Mouse (Mus musculus) forebrain, embryonic 11.5 days (tissue): ENCODE data around the gene Pla2g2c. TPM values are rescaled to one million over a fixed set of nuclear protein-coding genes. Genes with fewer than 3 reads are reported as not detected.

ENCODE experiments used
- ATAC-seq: fragments of 200-750 bp; cut with Nextera tagmentation; replicated peaks from 2 replicates; pipeline ENCODE4 v1.8.0; 2017; ENCODE audit warnings: moderate TSS enrichment; ENCODE audit not compliant: low FRiP score
- DNase-seq: peaks from one replicate; pipeline ENCODE4 v3.0.0-alpha.2; 2017; ENCODE audit warnings: low spot score
- H3K27ac ChIP-seq: fragments of 300-500 bp; sonication (generic); 2 replicates; pipeline ENCODE4 v1.5.1; 2014; ENCODE audit warnings: low read depth, low read length
- H3K27me3 ChIP-seq: fragments of 300-500 bp; sonication (generic); 2 replicates; pipeline ENCODE4 v1.6.1; 2014; ENCODE audit warnings: mild to moderate bottlenecking, low read length, mixed read lengths; ENCODE audit not compliant: control insufficient read depth, insufficient read depth
- H3K36me3 ChIP-seq: fragments of 300-500 bp; sonication (generic); 2 replicates; pipeline ENCODE4 v1.6.1; 2014; ENCODE audit warnings: mild to moderate bottlenecking, low read length, moderate library complexity, mixed read lengths; ENCODE audit not compliant: control insufficient read depth, insufficient read depth
- H3K4me1 ChIP-seq: fragments of 300-500 bp; sonication (generic); replicated peaks from 2 replicates; pipeline ENCODE4 v1.6.1; 2014; ENCODE audit warnings: low read length, mixed read lengths; ENCODE audit not compliant: control insufficient read depth, insufficient read depth
- H3K4me2 ChIP-seq: fragments of 300-500 bp; sonication (generic); 2 replicates; pipeline ENCODE4 v1.6.1; 2014; ENCODE audit warnings: low read depth, mild to moderate bottlenecking, low read length, moderate library complexity, mixed read lengths; ENCODE audit not compliant: severe bottlenecking
- H3K4me3 ChIP-seq: fragments of 300-500 bp; sonication (generic); 2 replicates; pipeline ENCODE4 v1.5.1; 2014; ENCODE audit warnings: low read depth, low read length
- H3K9ac ChIP-seq: fragments of 300-500 bp; sonication (generic); 2 replicates; pipeline ENCODE4 v1.6.1; 2014; ENCODE audit warnings: low read length
- H3K9me3 ChIP-seq: fragments of 300-500 bp; sonication (generic); 2 replicates; pipeline ENCODE4 v1.6.1; 2016; ENCODE audit warnings: low read length, mixed read lengths; ENCODE audit not compliant: control insufficient read depth
- WGBS: fragments of 180-500 bp; shearing (Covaris S2); extraction: QIAGEN DNeasy Blood & Tissue Kit; methylation state at CpG from one replicate; pipeline ENCODE4 v1.1.7; 2014; 5-methylcytosine and 5-hydroxymethylcytosine counted together
- polyA plus RNA-seq: library from polyadenylated mRNA; unstranded; fragments of >200 nt; fragmentation: Nextera tagmentation; extraction: Ambion mirVana; gene quantifications from 2 replicates; pipeline ENCODE4 v1.2.1, GENCODE M21; 2014

Gene Pla2g2c
- polyA plus RNA-seq, 1 experiment from 2014 or later: 0.37 TPM

DNA sequence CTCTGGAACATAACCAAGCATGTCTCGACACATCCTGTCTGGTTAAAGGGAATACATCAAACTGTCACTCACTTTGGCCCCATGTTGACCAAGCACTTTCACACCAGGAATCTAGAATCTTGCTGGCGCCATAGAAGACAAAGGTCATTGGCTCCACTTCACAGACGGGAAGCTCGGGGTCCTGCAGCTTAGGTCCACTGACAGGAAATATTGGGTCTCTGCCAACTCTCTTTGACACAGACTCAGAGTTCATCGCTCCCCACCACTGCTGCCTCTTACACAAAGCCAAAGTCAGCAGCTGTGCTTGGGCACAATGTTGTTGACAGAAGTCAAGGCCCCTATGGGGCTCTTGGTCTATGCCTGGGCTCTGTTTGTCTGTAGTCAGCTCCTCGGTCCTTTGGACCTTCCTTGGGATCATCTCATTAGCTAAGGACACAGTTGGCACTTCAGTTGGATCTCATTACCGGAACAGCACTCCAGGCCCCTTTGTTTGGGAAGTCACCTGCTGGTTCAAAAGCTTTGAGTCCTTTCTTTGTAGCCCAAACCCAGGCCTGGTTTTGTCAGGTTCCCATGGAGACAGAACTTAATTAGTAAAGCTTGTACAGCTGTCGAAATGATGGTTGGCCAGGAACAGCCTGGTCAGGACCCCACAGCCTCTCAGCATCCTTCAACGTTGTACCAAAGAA lies 4.6 kb downstream of the Pla2g2c start:
- Histone ChIP-seq H3K4me1 (peaks cover 4% of the 10 kb centered on the region), H3K27ac (no peak overlapping the region), H3K4me2 (no peak overlapping the region), H3K27me3 (no peaks in the 10 kb centered on the region), H3K9me3 (no peaks in the 10 kb centered on the region), H3K36me3 (no peaks in the 10 kb centered on the region), H3K4me3 (no peak overlapping the region), H3K9ac (no peak overlapping the region)
- ATAC-seq (no peak; the same call in 1 of the 2 replicates), DNase-seq (peak; percentile 57)
- 30% methylated on average over 9 of the region's 9 CpGs for WGBS

DNA sequence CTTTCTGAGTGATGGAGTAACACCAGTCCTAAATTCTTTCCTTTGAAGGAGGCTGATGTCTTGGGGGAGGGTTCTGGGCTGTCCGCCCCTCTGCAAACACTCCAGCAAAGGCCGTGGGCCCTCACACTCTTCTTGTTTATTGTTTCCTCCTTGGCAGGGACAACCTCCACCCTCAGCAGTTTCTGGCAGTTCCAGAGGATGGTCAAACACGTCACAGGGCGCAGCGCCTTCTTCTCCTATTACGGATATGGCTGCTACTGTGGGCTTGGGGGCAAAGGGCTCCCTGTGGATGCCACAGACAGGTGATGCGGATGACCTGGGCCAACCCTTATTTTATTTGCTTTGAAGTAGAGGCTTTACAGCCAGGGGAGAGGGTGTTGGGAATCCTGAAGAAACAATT lies 9.5 kb downstream of the Pla2g2c start:
- no peak overlapping the region for H3K4me2 ChIP-seq
- 83% methylated on average over 7 of the region's 7 CpGs for WGBS
- ATAC-seq (no peak), DNase-seq (no peak)
- peaks cover 2% of the 10 kb centered on the region; the same call in 1 of the 2 replicates for H3K4me1 ChIP-seq
- no peak overlapping the region for H3K9ac ChIP-seq
- no peak overlapping the region for H3K4me3 ChIP-seq
- H3K27me3 ChIP-seq: no peaks in the 10 kb centered on the region
- no peaks in the 10 kb centered on the region for H3K9me3 ChIP-seq
- no peaks in the 10 kb centered on the region for H3K36me3 ChIP-seq
- H3K27ac ChIP-seq: no peak overlapping the region

DNA sequence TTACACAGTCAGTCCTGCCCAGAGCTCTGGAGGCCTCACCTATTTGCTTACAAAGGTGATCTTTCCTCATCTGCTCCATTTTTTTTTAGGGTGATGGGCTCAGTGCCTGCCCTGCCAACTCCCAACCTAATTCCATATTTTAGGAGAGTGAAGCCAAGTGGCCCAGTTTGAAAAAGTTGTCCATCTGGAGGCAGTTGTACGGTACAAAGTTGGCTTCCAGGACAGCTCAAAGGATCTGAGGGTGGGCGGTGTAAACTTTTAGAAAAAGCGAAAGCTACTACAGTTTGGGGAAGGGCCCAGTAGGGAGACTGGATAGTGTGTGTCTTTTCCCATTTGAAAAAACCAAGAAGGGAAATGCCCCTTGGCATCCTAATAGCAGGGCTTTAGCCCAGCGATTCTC lies 10.3 kb downstream of the Pla2g2c start:
- Histone ChIP-seq H3K27ac (no peak overlapping the region), H3K27me3 (no peaks in the 10 kb centered on the region), H3K4me1 (peaks cover 4% of the 10 kb centered on the region; the same call in 1 of the 2 replicates), H3K36me3 (no peaks in the 10 kb centered on the region), H3K9me3 (no peaks in the 10 kb centered on the region), H3K4me2 (no peak overlapping the region), H3K4me3 (no peak overlapping the region), H3K9ac (no peak overlapping the region)
- DNase-seq: no peak
- no peak for ATAC-seq
- 96% methylated on average over 4 of the region's 4 CpGs for WGBS

DNA sequence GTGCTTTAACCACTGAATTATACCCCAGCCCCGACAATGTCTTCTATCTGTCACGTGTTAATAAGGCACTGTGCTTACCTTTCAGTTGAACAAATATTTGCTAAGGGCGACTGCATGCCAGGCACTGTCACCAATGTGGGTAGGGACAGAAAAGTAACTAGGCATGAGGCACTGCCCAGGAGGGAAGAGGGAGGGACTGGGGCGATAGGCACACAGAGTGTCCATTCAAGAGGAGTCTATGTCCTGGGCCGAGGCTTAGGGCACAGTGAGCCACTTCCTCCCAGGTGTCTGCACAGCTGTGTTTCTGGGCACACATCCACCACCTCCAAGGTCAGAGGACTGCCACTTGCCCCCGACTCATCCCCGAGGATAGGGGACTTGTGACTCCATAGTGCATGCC lies 12.4 kb downstream of the Pla2g2c start, which contains the start of gene Ubxn10:
Gene Ubxn10, minus strand, starts transcription at position 137 of the 400 bp plus-strand sequence.
- H3K4me1 ChIP-seq: peaks cover 4% of the 10 kb centered on the region; the same call in 1 of the 2 replicates
- H3K36me3 ChIP-seq: no peaks in the 10 kb centered on the region
- H3K27ac ChIP-seq: no peak within 1 kb of the TSS
- H3K9me3 ChIP-seq: no peaks in the 10 kb centered on the region
- no peak within 1 kb of the TSS for H3K4me3 ChIP-seq
- DNase-seq (no peak), ATAC-seq (no peak)
- H3K4me2 ChIP-seq: no peak within 1 kb of the TSS
- no peaks in the 10 kb centered on the region for H3K27me3 ChIP-seq
- H3K9ac ChIP-seq: no peak within 1 kb of the TSS
- 78% methylated on average over 7 of the region's 7 CpGs for WGBS

DNA sequence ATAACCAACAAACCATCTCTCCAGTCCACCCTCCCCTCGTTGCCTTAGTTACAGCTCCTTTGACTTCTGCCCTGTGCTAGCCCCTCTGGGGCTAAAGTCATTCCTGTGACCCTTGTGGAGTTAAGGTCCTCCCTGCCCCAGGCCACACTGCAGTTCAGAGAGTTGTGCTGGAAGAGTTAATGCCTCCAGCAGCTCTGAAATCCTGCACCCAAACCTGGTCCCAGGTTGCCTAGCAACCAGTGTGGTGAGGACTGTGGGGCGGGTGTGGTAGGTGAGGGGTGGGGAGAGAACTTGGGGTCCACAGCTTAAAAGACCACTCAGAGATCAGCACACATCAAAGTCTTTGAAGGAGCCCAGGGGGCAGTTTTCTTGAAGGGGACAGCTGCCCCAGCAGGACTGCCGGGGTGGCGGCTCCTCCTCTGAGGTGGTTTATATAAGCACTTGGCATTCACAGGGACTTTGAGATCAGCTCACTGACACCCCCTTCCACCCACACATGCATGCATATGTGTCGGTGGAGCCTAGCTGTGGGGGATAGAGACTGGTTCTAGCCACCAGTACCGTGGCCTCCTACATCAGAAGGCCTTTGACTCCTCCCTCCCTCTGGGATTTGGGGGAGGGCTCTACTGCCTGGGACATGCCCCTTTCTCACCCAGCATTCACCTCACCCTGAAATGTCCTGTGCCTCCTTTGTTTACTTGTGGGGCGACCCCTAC lies 14.7 kb downstream of the Pla2g2c start:
- Histone ChIP-seq H3K9ac (no peak overlapping the region), H3K4me1 (peaks cover 4% of the 10 kb centered on the region; the same call in 1 of the 2 replicates), H3K4me2 (no peak overlapping the region), H3K27me3 (no peaks in the 10 kb centered on the region), H3K36me3 (no peaks in the 10 kb centered on the region), H3K9me3 (no peaks in the 10 kb centered on the region), H3K27ac (no peak overlapping the region), H3K4me3 (no peak overlapping the region)
- DNase-seq (no peak), ATAC-seq (no peak)
- WGBS: 23% methylated on average over 7 of the region's 7 CpGs

DNA sequence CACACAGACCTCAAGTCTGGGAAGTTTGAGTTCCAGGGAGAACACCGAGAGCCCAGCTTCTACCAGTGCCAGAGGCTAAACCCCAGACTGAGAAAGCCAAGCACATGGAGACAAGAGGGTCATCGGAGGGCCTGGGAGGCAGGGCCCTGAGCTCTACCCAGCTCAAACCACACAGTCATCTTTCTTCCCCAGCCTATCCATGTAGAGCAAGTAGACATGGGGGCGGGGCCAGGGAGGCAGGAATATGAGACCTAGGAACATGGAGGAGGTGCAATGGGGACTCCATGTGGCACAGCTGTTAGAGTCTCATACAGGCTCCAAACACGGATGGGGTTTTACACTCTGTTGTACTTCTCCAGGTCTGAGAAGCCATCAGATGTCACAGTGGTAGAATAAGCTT lies 21.3 kb downstream of the Pla2g2c start:
- no peaks in the 10 kb centered on the region for H3K36me3 ChIP-seq
- H3K9ac ChIP-seq: no peak overlapping the region
- H3K4me1 ChIP-seq: no peaks in the 10 kb centered on the region
- no peaks in the 10 kb centered on the region for H3K9me3 ChIP-seq
- no peak for DNase-seq
- no peak overlapping the region for H3K4me2 ChIP-seq
- no peak overlapping the region for H3K27ac ChIP-seq
- H3K4me3 ChIP-seq: no peak overlapping the region
- no peak for ATAC-seq
- 62% methylated on average over 4 of the region's 4 CpGs for WGBS
- H3K27me3 ChIP-seq: no peaks in the 10 kb centered on the region

DNA sequence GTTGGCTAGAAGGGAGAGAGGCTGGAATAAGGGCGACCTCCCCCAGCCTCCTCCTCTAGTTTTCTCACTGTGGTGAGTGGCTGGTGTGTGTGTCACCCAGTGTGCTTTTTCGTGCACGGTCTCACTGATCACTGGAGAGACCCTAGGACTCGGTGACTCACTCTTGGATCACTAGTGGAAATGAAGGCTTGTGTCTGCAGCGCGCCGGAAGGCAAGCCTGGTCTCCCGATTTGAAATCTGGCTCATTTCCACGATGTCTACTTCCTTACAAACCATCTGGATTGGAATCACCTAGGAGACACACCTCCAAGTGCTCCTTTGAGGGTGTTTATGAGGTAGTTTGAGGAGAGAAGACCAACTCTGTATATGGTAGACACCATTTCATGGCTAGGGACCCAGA lies 22.3 kb downstream of the Pla2g2c start:
- Histone ChIP-seq H3K9ac (no peak overlapping the region), H3K4me1 (no peaks in the 10 kb centered on the region), H3K4me2 (no peak overlapping the region), H3K9me3 (no peaks in the 10 kb centered on the region), H3K4me3 (no peak overlapping the region), H3K27me3 (no peaks in the 10 kb centered on the region), H3K36me3 (no peaks in the 10 kb centered on the region), H3K27ac (no peak overlapping the region)
- DNase-seq (no peak), ATAC-seq (no peak)
- 91% methylated on average over 9 of the region's 9 CpGs for WGBS

DNA sequence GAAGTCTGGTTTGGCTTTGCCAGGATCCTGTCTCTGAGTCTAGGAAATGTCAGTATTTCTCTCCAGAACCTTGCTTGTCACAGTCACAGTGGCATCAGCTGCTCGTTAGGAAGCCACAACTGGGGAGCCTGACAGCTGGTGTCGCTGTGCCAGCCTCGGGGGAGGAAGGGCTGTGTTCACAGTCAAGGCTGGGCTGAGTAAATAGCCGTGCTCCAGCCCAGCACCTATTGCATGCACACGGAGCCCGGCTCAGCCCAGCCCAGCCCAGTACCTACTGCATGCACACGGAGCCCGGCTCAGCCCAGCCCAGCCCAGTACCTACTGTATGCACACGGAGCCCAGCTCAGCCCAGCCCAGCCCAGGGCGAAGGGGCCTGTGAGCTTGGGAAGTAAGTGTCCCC lies 23.3 kb downstream of the Pla2g2c start:
- Histone ChIP-seq H3K4me2 (no peak overlapping the region), H3K27ac (no peak overlapping the region), H3K27me3 (no peaks in the 10 kb centered on the region), H3K36me3 (no peaks in the 10 kb centered on the region), H3K4me1 (no peaks in the 10 kb centered on the region), H3K9ac (no peak overlapping the region), H3K9me3 (no peaks in the 10 kb centered on the region), H3K4me3 (no peak overlapping the region)
- ATAC-seq (no peak; the same call in 1 of the 2 replicates), DNase-seq (peak; percentile 56)
- WGBS: 77% methylated on average over 10 of the region's 10 CpGs
